Mouse (Mus musculus) megakaryocyte, embryonic 14.5 days (primary cell): Measurements from ENCODE around the gene Usf2. TPM values are rescaled to one million over a fixed set of nuclear protein-coding genes. Genes with fewer than 3 reads are reported as not detected.
A peak's percentile ranks its signal among the peaks of the same experiment; 100 is the strongest.

Experiments
- H3K27me3 ChIP-seq: replicated peaks from 2 replicates; pipeline ENCODE3; 2012; ENCODE audit warnings: inconsistent platforms
- H3K36me3 ChIP-seq: replicated peaks from 2 replicates; pipeline ENCODE3; 2012; ENCODE audit warnings: low read length, inconsistent platforms, mixed read lengths
- H3K4me1 ChIP-seq: 2 replicates; pipeline ENCODE4 v1.6.1; 2012; ENCODE audit warnings: inconsistent platforms
- H3K4me3 ChIP-seq: replicated peaks from 2 replicates; pipeline ENCODE3; 2012; ENCODE audit warnings: moderate library complexity, mild to moderate bottlenecking, inconsistent platforms
- H3K9me3 ChIP-seq: 2 replicates; pipeline ENCODE4 v1.6.1; 2012; ENCODE audit warnings: inconsistent platforms
- FLI1 ChIP-seq: IDR thresholded peaks from 2 replicates; pipeline ENCODE4 v1.6.1; 2012; ENCODE audit warnings: low read length, inconsistent platforms, mixed read lengths
- GATA1 ChIP-seq: IDR thresholded peaks from 3 replicates; pipeline ENCODE4 v1.6.1; 2012; ENCODE audit warnings: mixed read lengths, low read length, inconsistent platforms, borderline replicate concordance
- polyA plus RNA-seq: library from polyadenylated mRNA; stranded (reverse); fragments of >175 nt; gene quantifications from 2 replicates; pipeline ENCODE4 v1.2.3, GENCODE M21; 2012; ENCODE audit warnings: low replicate concordance; ENCODE audit not compliant: insufficient read depth

The Usf2 gene
- polyA plus RNA-seq, 1 experiment, result 122 TPM

DNA sequence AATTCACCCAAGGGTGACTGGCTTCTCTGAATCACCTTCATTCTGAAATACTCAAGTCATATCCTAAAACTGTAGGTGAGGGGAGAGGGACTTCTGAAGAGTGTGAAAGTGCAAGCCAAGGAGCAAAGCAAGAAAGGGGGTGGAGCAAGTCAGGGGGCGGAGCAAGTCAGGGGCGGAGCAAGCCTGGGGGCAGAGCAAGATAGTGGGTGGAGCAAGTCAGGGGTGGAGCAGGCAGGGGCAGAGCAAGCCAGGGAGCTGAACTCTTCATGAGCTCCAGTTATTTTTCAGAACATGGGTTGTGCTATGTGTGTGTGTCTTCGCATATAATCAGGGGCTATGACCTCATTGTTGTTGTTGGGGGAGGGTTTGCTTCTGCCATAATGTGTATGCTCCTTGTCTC lies 36.4 kb downstream of the Usf2 start:
- TF ChIP-seq GATA1, result no peak
- TF ChIP-seq FLI1, result no peak
- no peaks in the 10 kb centered on the region for H3K36me3 ChIP-seq
- H3K9me3 ChIP-seq, result no peaks in the 10 kb centered on the region
- H3K4me3 ChIP-seq, result no peak overlapping the region
- H3K27me3 ChIP-seq, result peaks cover 34% of the 10 kb centered on the region
- H3K4me1 ChIP-seq, result peaks cover 10% of the 10 kb centered on the region

DNA sequence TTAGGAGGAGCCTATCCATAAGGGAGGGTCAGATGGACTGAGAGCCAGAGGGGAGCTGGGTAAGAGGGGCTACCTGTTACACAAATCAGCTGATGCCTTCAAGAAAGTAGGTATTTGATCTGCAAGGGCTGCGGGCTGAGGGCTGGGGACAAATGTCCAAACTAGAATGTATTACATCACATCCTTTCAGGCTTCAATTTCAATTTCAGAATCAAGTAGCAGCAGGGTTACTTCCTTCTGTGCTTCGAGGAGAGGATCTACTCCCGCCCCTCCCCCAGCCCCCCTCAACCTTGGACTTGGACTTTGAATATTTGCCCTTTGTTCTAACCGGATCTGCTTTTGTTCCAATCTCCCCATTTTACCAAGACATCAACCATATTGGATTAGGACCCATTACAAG lies 39.4 kb downstream of the Usf2 start:
- Histone ChIP-seq H3K4me3 (no peak overlapping the region), H3K9me3 (no peaks in the 10 kb centered on the region), H3K4me1 (peaks cover 10% of the 10 kb centered on the region), H3K27me3 (peaks cover 58% of the 10 kb centered on the region), H3K36me3 (no peaks in the 10 kb centered on the region)
- TF ChIP-seq GATA1, result no peak
- no peak for TF ChIP-seq FLI1

GRCm38 (mm10) chr7:30916713-30917112 lies 39.9 kb downstream of the Usf2 start:
- no peaks in the 10 kb centered on the region for H3K9me3 ChIP-seq
- no peaks in the 10 kb centered on the region for H3K36me3 ChIP-seq
- peaks cover 60% of the 10 kb centered on the region for H3K27me3 ChIP-seq
- H3K4me1 ChIP-seq, result peaks cover 10% of the 10 kb centered on the region
- TF ChIP-seq FLI1 (no peak), GATA1 (no peak)
- H3K4me3 ChIP-seq, result no peak overlapping the region

DNA sequence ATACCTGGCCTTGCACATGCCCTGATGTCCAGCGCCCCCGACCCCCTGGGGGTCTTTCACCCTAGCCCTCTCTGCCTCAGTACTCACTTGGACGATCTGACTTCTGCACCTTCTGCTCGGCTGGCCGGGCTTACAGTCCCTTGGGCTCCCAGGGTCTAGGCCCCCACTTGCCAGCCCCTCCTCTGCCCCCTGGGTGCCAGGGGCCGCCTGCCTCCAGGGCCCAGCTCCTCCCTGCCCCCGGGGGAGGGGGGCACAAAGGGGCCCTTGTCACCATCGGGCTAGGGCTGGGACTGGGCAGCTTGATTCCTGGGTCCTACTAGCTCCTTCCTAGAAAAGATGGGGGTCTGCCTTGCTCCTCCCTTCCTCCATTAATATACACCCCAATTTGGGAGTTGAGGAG lies 41.9 kb downstream of the Usf2 start, which contains the start of gene Mag:
TSS of gene Mag (minus strand) at position 142 of the 400 bp plus-strand sequence.
- H3K4me3 ChIP-seq, result peak within 1 kb of the TSS; percentile 18
- H3K4me1 ChIP-seq, result peaks cover 10% of the 10 kb centered on the region
- no peaks in the 10 kb centered on the region for H3K9me3 ChIP-seq
- TF ChIP-seq GATA1 (no peak), FLI1 (no peak)
- H3K27me3 ChIP-seq, result peaks cover 72% of the 10 kb centered on the region
- no peaks in the 10 kb centered on the region for H3K36me3 ChIP-seq

DNA sequence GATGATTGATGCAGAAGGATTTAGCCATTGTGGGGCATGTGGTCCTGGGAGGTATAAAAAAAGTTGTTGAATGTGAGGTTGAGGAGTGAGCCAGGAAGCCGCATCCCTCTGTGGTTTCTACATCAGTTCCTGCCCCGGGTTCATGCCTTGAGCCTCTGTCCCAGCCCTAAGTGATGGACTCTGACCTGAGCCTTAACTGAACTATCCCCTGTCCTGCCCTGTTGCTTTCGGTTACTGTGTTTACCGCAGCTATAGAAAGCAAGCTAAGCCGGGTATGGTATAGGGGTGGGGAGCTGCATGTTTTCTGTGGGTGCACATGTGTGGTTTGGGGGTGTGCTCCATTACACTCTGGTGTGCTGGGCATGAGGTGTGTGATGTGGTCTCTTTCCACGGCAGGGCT lies 46.8 kb downstream of the Usf2 start:
- no peak for TF ChIP-seq FLI1
- no peak for TF ChIP-seq GATA1
- Histone ChIP-seq H3K4me1 (peaks cover 21% of the 10 kb centered on the region), H3K4me3 (no peak overlapping the region), H3K36me3 (no peaks in the 10 kb centered on the region), H3K9me3 (no peaks in the 10 kb centered on the region), H3K27me3 (peaks cover 77% of the 10 kb centered on the region)

DNA sequence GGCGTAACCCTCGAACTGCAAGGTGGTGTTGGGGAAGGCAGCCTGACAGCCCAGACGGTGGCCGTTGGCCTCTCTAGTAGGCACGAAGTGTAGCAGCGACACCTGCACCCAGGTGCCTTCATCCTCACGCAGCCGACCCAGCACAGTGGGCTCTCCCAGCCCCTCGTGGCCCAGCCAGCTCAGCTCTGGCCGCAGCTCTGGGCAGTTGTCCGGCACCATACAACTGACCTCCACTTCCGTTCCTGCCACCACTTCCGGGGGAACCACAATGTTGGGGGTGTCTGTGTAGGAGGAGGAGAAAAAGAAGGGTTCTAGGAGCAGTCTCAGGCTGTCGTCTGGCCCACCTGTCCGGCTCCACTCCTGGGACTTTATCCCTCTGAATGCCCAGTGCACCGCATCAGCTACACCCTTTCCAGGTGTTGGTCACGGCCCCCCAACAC lies 47.6 kb downstream of the Usf2 start:
- H3K9me3 ChIP-seq, result no peaks in the 10 kb centered on the region
- H3K4me1 ChIP-seq, result peaks cover 21% of the 10 kb centered on the region
- peak overlapping the region; percentile 86 for H3K4me3 ChIP-seq
- TF ChIP-seq GATA1, result no peak
- no peak for TF ChIP-seq FLI1
- H3K27me3 ChIP-seq, result peaks cover 72% of the 10 kb centered on the region
- no peaks in the 10 kb centered on the region for H3K36me3 ChIP-seq

DNA sequence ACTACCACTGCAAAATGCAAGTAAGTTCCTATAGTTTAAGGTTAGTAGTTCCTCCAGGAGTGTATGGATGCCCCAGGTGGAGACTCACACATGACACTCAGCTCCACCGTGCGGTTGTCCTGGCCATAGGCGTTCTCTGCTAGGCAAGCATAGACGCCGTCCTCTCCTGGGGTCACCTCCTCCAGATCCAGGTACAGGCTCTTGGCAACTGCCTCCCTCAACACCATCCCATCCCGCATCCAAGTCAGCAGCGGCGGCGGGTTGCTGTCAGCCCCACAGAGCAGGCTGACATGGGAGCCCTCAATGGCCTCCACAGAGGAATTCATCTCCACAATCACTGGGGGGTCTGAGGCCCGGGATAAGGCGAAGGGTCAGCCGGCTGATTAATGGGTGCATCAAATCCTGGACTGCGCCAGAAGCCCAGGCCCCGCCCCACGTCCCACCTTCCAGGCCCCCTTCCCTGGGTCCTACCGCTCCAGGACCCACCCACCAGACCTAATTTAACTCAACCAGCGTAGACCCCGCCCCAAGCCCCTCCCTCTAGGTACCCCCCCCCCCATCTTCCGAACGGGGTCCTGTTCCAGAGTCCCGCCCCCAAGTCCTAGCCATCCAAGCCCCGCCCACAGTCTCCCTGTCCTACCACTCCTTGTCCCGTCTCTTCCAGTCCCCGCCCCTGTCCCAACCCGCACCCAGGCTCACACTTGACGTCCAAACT lies 48.2 kb downstream of the Usf2 start:
- TF ChIP-seq GATA1, result no peak
- TF ChIP-seq FLI1, result no peak
- Histone ChIP-seq H3K4me3 (peak overlapping the region; percentile 86), H3K4me1 (peaks cover 26% of the 10 kb centered on the region), H3K9me3 (no peaks in the 10 kb centered on the region), H3K36me3 (no peaks in the 10 kb centered on the region), H3K27me3 (peaks cover 70% of the 10 kb centered on the region)

- no peak overlapping the region for H3K4me3 ChIP-seq
- H3K36me3 ChIP-seq, result no peaks in the 10 kb centered on the region
- peaks cover 72% of the 10 kb centered on the region for H3K27me3 ChIP-seq
- no peaks in the 10 kb centered on the region for H3K9me3 ChIP-seq
- TF ChIP-seq GATA1 (no peak), FLI1 (no peak)
- H3K4me1 ChIP-seq, result peaks cover 21% of the 10 kb centered on the region
Observed at GRCm38 (mm10) chr7:30904042-30904441, 52.6 kb downstream of the Usf2 start.

Other genes starting within 250 kb of the Usf2 start
- 0.10 TPM in 1 of 2 replicates, not detected in the other for gene Atp4a, start 244.6 kb downstream of the Usf2 start, polyA plus RNA-seq
- gene Tmem147, start 227.3 kb downstream of the Usf2 start, polyA plus RNA-seq, result 25.4 and 46.3 TPM in 2 replicates
- not detected in 2 replicates for gene Gapdhs, start 213.1 kb downstream of the Usf2 start, polyA plus RNA-seq
- 0.21 TPM in 1 of 2 replicates, not detected in the other for gene Sbsn, start 205.3 kb downstream of the Usf2 start, polyA plus RNA-seq
- not detected in 2 replicates for gene Dmkn, start 193.0 kb downstream of the Usf2 start, polyA plus RNA-seq
- not detected in 2 replicates for gene Krtdap, start 168.9 kb downstream of the Usf2 start, polyA plus RNA-seq
- 5.8 and 8.9 TPM in 2 replicates for gene Ffar2, start 133.0 kb downstream of the Usf2 start, polyA plus RNA-seq
- gene Ffar3, start 100.6 kb downstream of the Usf2 start, polyA plus RNA-seq, result not detected in 2 replicates
- gene Ffar1, start 95.2 kb downstream of the Usf2 start, polyA plus RNA-seq, result 0.16 TPM in 1 of 2 replicates, not detected in the other
- gene Cd22, start 76.5 kb downstream of the Usf2 start, polyA plus RNA-seq, result 0.03 TPM in 1 of 2 replicates, not detected in the other
- 1.2 TPM in 1 of 2 replicates, not detected in the other for gene Mag, start 41.9 kb downstream of the Usf2 start, polyA plus RNA-seq
- not detected in 2 replicates for gene Hamp2, start 32.1 kb downstream of the Usf2 start, polyA plus RNA-seq
- gene Hamp, start 12.8 kb downstream of the Usf2 start, polyA plus RNA-seq, result not detected in 2 replicates
- 2.1 TPM in 1 of 2 replicates, not detected in the other for gene Lsr, start 16.7 kb upstream of the Usf2 start, polyA plus RNA-seq
- gene Fam187b, start 17.0 kb upstream of the Usf2 start, polyA plus RNA-seq, result not detected in 2 replicates
- gene Fxyd5, start 85.7 kb upstream of the Usf2 start, polyA plus RNA-seq, result 2,043 and 2,688 TPM in 2 replicates
- gene Fxyd7, start 94.7 kb upstream of the Usf2 start, polyA plus RNA-seq, result 1.0 TPM in 1 of 2 replicates, not detected in the other
- gene Fxyd1, start 100.4 kb upstream of the Usf2 start, polyA plus RNA-seq, result not detected in 2 replicates
- 0.23 and 0.67 TPM in 2 replicates for gene Lgi4, start 102.5 kb upstream of the Usf2 start, polyA plus RNA-seq
- not detected in 2 replicates for gene Fxyd3, start 119.9 kb upstream of the Usf2 start, polyA plus RNA-seq
- 1.8 TPM in 1 of 2 replicates, not detected in the other for gene Hpn, start 158.5 kb upstream of the Usf2 start, polyA plus RNA-seq
- gene Scn1b, start 170.2 kb upstream of the Usf2 start, polyA plus RNA-seq, result 8.8 and 28.4 TPM in 2 replicates
- 122 and 287 TPM in 2 replicates for gene Gramd1a, start 199.1 kb upstream of the Usf2 start, polyA plus RNA-seq